Mouse (Mus musculus) lung, embryonic 16.5 days (tissue): Measurements from ENCODE around the gene Cntnap5b. TPM values are rescaled to one million over a fixed set of nuclear protein-coding genes. Genes with fewer than 3 reads are reported as not detected.

ENCODE experiments used
- ATAC-seq: fragments of 200-750 bp; cut with Nextera tagmentation; 2 replicates; pipeline ENCODE4 v1.8.0; 2017; ENCODE audit warnings: low read depth, mild to moderate bottlenecking, moderate library complexity
- H3K27ac ChIP-seq: fragments of 300-500 bp; sonication (generic); 2 replicates; pipeline ENCODE4 v1.5.1; 2014; ENCODE audit warnings: mild to moderate bottlenecking, control low read depth, low read length
- H3K27me3 ChIP-seq: fragments of 300-500 bp; sonication (generic); 2 replicates; pipeline ENCODE4 v1.6.1; 2014; ENCODE audit warnings: low read depth, low read length, mixed read lengths; ENCODE audit not compliant: control insufficient read depth, insufficient read depth
- H3K36me3 ChIP-seq: fragments of 300-500 bp; sonication (generic); 2 replicates; pipeline ENCODE4 v1.6.1; 2014; ENCODE audit warnings: low read length; ENCODE audit not compliant: control insufficient read depth, insufficient read depth
- H3K4me1 ChIP-seq: fragments of 300-500 bp; sonication (generic); replicated peaks from 2 replicates; pipeline ENCODE4 v1.6.1; 2014; ENCODE audit warnings: low read length, mixed read lengths; ENCODE audit not compliant: control insufficient read depth, insufficient read depth
- H3K4me2 ChIP-seq: fragments of 300-500 bp; sonication (generic); 2 replicates; pipeline ENCODE4 v1.6.1; 2014; ENCODE audit warnings: low read depth, low read length, control low read depth
- H3K4me3 ChIP-seq: fragments of 300-500 bp; sonication (generic); 2 replicates; pipeline ENCODE4 v1.5.1; 2014; ENCODE audit warnings: mild to moderate bottlenecking, low read length, control low read depth
- H3K9ac ChIP-seq: fragments of 300-500 bp; sonication (generic); 2 replicates; pipeline ENCODE4 v1.6.1; 2014; ENCODE audit warnings: low read length, control low read depth
- H3K9me3 ChIP-seq: fragments of 300-500 bp; sonication (generic); 2 replicates; pipeline ENCODE4 v1.6.1; 2016; ENCODE audit warnings: low read length; ENCODE audit not compliant: control insufficient read depth
- WGBS: fragments of 180-500 bp; shearing (Covaris S2); extraction: QIAGEN DNeasy Blood & Tissue Kit; methylation state at CpG from one replicate; pipeline ENCODE4 v1.1.7; 2014; 5-methylcytosine and 5-hydroxymethylcytosine counted together
- polyA plus RNA-seq: library from polyadenylated mRNA; unstranded; fragments of >200 nt; fragmentation: Nextera tagmentation; extraction: Ambion mirVana; gene quantifications from 2 replicates; pipeline ENCODE4 v1.2.1, GENCODE M21; 2015

Cntnap5b gene
- polyA plus RNA-seq, 1 experiment from 2014 or later = 0.04 TPM

DNA sequence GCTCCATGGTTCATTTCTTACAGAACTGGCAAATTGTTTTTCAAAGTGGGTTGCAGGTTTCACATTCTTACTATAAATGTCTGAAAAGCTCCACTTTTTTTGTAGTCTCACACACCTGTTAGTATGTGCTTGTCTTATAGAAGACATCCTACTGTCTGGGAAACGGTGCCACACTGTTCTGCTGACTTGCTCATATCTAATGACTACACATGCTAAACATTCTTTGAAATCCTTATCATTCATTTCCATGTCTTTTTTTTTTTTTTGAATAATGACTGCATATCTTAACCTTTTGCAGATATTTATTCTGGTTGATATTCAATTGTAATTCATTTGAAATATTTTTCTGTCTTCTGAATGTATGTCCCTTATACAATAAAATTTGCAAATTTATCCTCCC, 613.7 kb downstream of the Cntnap5b start:
- Histone ChIP-seq H3K4me2 (no peak overlapping the region), H3K9me3 (no peaks in the 10 kb centered on the region), H3K36me3 (no peaks in the 10 kb centered on the region), H3K9ac (no peak overlapping the region), H3K27me3 (no peaks in the 10 kb centered on the region), H3K4me3 (no peak overlapping the region), H3K4me1 (no peaks in the 10 kb centered on the region), H3K27ac (no peak overlapping the region)
- WGBS = 64% methylated on average over 1 of the region's 1 CpGs
- ATAC-seq = no peak

GRCm38 (mm10) chr1:100394034-100394433, 621.5 kb downstream of the Cntnap5b start:
- Histone ChIP-seq H3K4me1 (no peaks in the 10 kb centered on the region), H3K36me3 (no peaks in the 10 kb centered on the region), H3K4me2 (no peak overlapping the region), H3K9me3 (no peaks in the 10 kb centered on the region), H3K27ac (no peak overlapping the region), H3K4me3 (no peak overlapping the region), H3K9ac (no peak overlapping the region), H3K27me3 (no peaks in the 10 kb centered on the region)
- ATAC-seq = no peak

GRCm38 (mm10) chr1:100416658-100417224, 644.2 kb downstream of the Cntnap5b start:
- Histone ChIP-seq H3K27ac (no peak overlapping the region), H3K4me2 (no peak overlapping the region), H3K4me3 (no peak overlapping the region), H3K4me1 (no peaks in the 10 kb centered on the region), H3K27me3 (no peaks in the 10 kb centered on the region), H3K9me3 (no peaks in the 10 kb centered on the region), H3K36me3 (no peaks in the 10 kb centered on the region), H3K9ac (no peak overlapping the region)
- peak; percentile 83 for ATAC-seq

DNA sequence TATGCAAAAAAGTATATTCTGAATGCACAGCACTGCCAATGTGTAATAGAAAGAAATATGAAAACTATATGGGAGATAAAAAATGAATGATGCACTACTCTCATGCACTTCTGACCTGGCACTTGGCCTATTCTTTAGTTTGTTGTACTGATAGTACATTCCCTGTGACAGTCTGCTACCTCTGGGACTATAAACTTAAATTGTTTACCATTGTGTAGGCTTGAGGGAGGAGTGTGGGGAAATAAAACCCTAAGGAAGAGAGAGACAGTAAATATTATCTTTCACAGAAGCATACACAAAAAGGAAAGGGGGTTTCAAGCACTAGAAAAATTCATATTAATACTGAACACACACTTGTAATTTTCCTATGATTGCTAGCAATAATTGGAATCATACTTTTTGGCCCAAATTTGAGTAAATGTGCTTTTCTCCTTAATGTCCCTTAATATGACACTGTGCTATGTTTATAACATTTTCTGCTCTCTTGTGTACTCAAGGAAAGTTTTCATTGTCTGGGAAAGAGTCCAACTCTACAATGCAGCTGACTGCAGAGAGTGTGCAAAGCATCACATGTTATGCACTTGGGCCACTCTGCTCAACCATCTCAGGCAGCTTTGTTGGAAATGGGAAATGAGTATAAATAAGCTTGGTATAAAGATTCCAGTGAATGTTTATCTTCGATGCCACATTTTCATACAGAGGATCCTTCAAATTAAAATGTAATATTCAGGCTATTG, 657.6 kb downstream of the Cntnap5b start:
- H3K9ac ChIP-seq = no peak overlapping the region
- no peaks in the 10 kb centered on the region for H3K4me1 ChIP-seq
- no peaks in the 10 kb centered on the region for H3K27me3 ChIP-seq
- H3K27ac ChIP-seq = no peak overlapping the region
- H3K4me3 ChIP-seq = no peak overlapping the region
- ATAC-seq = peak; percentile 61
- WGBS = 53% methylated on average over 1 of the region's 1 CpGs
- no peak overlapping the region for H3K4me2 ChIP-seq
- H3K36me3 ChIP-seq = no peaks in the 10 kb centered on the region
- no peaks in the 10 kb centered on the region for H3K9me3 ChIP-seq

DNA sequence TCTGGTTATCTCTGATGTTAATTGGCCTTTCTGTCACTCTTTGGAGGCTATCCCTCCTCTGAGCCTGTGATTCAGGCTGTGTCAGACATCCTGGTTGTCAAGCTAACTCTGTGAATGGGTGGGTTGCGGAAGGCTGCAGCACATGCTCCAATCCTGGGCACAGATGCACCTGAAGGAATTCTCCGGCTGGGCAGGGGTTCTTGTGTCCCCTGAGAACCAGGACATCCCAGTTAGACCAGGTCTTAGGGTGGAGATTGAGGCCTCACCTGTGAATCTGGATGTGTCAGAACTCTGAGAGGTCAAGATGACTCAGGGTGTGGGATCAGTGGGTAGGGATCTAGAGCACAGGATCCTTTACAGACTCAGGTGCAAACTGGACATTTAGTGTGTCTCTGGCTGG, 691.3 kb downstream of the Cntnap5b start:
- Histone ChIP-seq H3K27ac (no peak overlapping the region), H3K4me3 (no peak overlapping the region), H3K4me1 (no peaks in the 10 kb centered on the region), H3K36me3 (no peaks in the 10 kb centered on the region), H3K9ac (no peak overlapping the region), H3K27me3 (no peaks in the 10 kb centered on the region), H3K9me3 (no peaks in the 10 kb centered on the region), H3K4me2 (no peak overlapping the region)
- no peak for ATAC-seq
- 90% methylated on average over 2 of the region's 2 CpGs for WGBS

DNA sequence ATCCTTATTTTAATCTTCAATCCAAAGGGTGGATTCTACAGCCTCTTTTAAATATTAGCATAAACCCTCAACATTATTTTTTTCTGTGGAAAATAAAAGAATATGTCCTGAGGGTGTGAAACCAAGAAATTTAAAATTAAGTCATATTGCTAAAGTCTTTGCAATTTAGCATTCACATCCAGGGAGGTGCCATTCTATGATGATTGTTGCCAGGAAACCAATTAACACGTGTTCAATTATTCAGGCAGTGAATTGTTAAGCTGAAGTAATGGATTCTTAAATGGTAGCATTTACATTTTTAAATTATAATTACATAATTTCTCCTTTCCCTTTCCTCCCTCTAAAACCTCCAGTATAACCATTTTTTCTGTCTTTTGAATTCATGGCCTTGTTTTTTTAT, 692.7 kb downstream of the Cntnap5b start:
- Histone ChIP-seq H3K4me1 (no peaks in the 10 kb centered on the region), H3K9me3 (no peaks in the 10 kb centered on the region), H3K9ac (no peak overlapping the region), H3K36me3 (no peaks in the 10 kb centered on the region), H3K27me3 (no peaks in the 10 kb centered on the region), H3K4me3 (no peak overlapping the region), H3K4me2 (no peak overlapping the region), H3K27ac (no peak overlapping the region)
- ATAC-seq = no peak
- WGBS = 61% methylated on average over 1 of the region's 1 CpGs

GRCm38 (mm10) chr1:100467595-100467994, 695.0 kb downstream of the Cntnap5b start:
- H3K4me2 ChIP-seq = no peak overlapping the region
- WGBS = 41% methylated on average over 1 of the region's 1 CpGs
- no peak overlapping the region for H3K4me3 ChIP-seq
- no peak overlapping the region for H3K9ac ChIP-seq
- no peak overlapping the region for H3K27ac ChIP-seq
- no peak for ATAC-seq
- H3K9me3 ChIP-seq = no peaks in the 10 kb centered on the region
- no peaks in the 10 kb centered on the region for H3K27me3 ChIP-seq
- H3K36me3 ChIP-seq = no peaks in the 10 kb centered on the region
- no peaks in the 10 kb centered on the region for H3K4me1 ChIP-seq

DNA sequence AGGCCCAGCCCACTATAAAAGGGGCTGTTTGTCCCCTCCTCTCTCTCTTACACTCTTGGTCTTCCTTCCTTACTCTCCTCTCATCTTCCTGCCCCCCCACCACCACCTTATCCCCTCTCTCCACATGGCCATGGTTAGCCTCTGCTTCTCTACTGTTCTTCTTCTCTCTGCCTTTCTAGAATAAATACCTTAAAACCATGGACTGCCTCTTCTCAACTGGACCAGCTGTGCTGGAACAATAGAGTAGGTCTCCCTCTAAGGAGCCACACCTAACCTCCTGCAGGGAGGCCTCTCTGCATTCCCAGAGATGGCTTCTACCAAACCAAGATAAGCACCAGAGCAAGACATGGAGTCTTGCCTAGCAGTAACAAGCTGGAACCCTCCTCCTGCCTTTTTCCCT, 737.3 kb downstream of the Cntnap5b start:
- H3K27me3 ChIP-seq = no peaks in the 10 kb centered on the region
- H3K4me2 ChIP-seq = no peak overlapping the region
- no peaks in the 10 kb centered on the region for H3K4me1 ChIP-seq
- no peak overlapping the region for H3K9ac ChIP-seq
- H3K4me3 ChIP-seq = no peak overlapping the region
- no peak overlapping the region for H3K27ac ChIP-seq
- no peaks in the 10 kb centered on the region for H3K9me3 ChIP-seq
- ATAC-seq = no peak
- H3K36me3 ChIP-seq = no peaks in the 10 kb centered on the region
